Mouse (Mus musculus) forebrain, postnatal 0 days (tissue): ENCODE data around the gene Gabrg3. TPM values are rescaled to one million over a fixed set of nuclear protein-coding genes. Genes with fewer than 3 reads are reported as not detected.

Source experiments
- ATAC-seq: fragments of 200-750 bp; cut with Nextera tagmentation; 2 replicates; pipeline ENCODE4 v1.8.0; 2017; ENCODE audit warnings: mild to moderate bottlenecking, moderate library complexity
- DNase-seq: peaks from one replicate; pipeline ENCODE4 v3.0.0-alpha.2; 2015
- H3K27ac ChIP-seq: fragments of 300-500 bp; sonication (generic); 2 replicates; pipeline ENCODE4 v1.5.1; 2014; ENCODE audit warnings: low read depth, mild to moderate bottlenecking, antibody characterized with exemption, low read length, moderate library complexity, mixed read lengths
- H3K27me3 ChIP-seq: fragments of 300-500 bp; sonication (generic); 2 replicates; pipeline ENCODE4 v1.6.1; 2014; ENCODE audit warnings: mild to moderate bottlenecking, low read length, mixed read lengths; ENCODE audit not compliant: insufficient read depth
- H3K36me3 ChIP-seq: fragments of 300-500 bp; sonication (generic); 2 replicates; pipeline ENCODE4 v1.6.1; 2014; ENCODE audit warnings: mild to moderate bottlenecking, moderate library complexity; ENCODE audit not compliant: insufficient read depth
- H3K4me1 ChIP-seq: fragments of 300-500 bp; sonication (generic); 2 replicates; pipeline ENCODE4 v1.6.1; 2014; ENCODE audit warnings: antibody characterized with exemption; ENCODE audit not compliant: insufficient read depth
- H3K4me2 ChIP-seq: fragments of 300-500 bp; sonication (generic); 2 replicates; pipeline ENCODE4 v1.6.1; 2014; ENCODE audit warnings: low read depth, mild to moderate bottlenecking, moderate library complexity
- H3K4me3 ChIP-seq: fragments of 300-500 bp; sonication (generic); 2 replicates; pipeline ENCODE4 v1.5.1; 2014; ENCODE audit warnings: low read depth, low read length, mixed read lengths
- H3K9ac ChIP-seq: fragments of 300-500 bp; sonication (generic); 2 replicates; pipeline ENCODE4 v1.6.1; 2014; ENCODE audit warnings: mild to moderate bottlenecking
- H3K9me3 ChIP-seq: fragments of 300-500 bp; sonication (generic); 2 replicates; pipeline ENCODE4 v1.6.1; 2016; ENCODE audit warnings: low read length
- CTCF ChIP-seq: sonication (generic); IDR thresholded peaks from 2 replicates; pipeline ENCODE4 v1.5.1; 2016; ENCODE audit warnings: antibody characterized with exemption, control low read depth, low read depth
- WGBS: fragments of 180-500 bp; shearing (Covaris S2); extraction: QIAGEN DNeasy Blood & Tissue Kit; methylation state at CpG from one replicate; pipeline ENCODE4 v1.1.7; 2014; 5-methylcytosine and 5-hydroxymethylcytosine counted together
- polyA plus RNA-seq: library from polyadenylated mRNA; unstranded; fragments of >200 nt; fragmentation: Nextera tagmentation; extraction: Ambion mirVana; gene quantifications from 2 replicates; pipeline ENCODE4 v1.2.1, GENCODE M21; 2015
- total RNA-seq: library from RNA; depleted of rRNA; stranded (reverse); fragments of >200 nt; gene quantifications from 2 replicates; pipeline ENCODE4 v1.2.3, GENCODE M21; 2014

Gene Gabrg3
- total and polyA plus RNA-seq, 2 experiments from 2014 or later, result 9.6 to 21.6 TPM

DNA sequence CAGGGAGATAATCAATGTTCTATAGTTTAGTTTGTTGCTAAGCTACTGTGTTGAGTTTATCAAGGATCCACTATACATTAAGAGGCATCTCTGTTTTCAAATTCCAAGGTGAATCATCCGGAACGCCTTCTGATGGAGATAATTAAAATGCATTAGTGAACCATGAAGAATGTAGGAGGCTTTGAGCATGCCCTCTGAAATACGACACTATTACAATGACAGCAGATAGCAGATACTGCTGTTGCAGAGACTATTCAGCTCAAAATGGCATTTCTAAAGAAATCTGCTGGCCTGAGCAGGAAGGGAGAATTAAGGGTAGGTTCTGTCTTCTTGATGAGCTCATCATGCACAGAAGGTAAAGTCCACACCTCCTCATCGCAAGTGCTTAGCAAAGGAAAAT is 487.2 kb downstream of the Gabrg3 start:
- 54% methylated on average over 4 of the region's 4 CpGs for WGBS

DNA sequence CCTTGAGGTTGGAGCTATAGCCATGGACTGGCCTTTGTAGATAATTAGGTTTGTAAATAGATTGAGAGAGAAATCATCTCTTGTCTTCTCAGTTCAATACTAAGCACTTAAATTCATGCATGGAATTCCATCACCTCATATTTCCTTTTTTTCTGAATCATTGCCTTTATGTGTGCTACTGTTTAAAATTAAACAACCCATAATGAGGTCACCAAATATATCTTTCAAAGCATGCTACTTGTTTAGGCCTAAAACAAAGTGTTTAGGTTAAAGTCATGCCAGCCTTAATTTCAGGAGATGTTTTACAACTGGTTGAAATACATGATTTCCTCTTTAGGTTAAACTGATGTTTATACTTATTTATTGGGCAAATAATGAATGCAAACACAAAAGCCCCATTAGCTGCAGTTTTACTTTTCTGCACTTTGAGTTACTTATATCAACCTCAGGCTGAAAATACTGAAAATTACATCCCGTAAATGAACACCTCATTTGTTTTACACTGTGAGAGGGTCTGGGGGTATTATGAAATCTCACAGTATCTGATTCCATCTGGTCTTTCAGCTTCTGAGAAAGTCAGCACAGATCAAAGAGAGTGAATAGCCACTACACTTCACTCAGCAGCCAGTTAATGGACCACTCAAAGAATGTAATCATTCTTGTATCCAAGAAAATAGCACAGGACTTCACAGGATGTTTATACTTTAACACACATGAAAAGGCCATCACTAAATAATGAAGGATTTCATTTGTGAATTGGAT is 519.5 kb downstream of the Gabrg3 start:
- no peaks in the 10 kb centered on the region for H3K9me3 ChIP-seq
- DNase-seq, result no peak
- H3K36me3 ChIP-seq, result no peaks in the 10 kb centered on the region
- no peak for ATAC-seq
- no peak overlapping the region for H3K9ac ChIP-seq
- H3K4me3 ChIP-seq, result no peak overlapping the region
- H3K4me1 ChIP-seq, result no peaks in the 10 kb centered on the region
- no peak for TF ChIP-seq CTCF
- 88% methylated on average over 1 of the region's 1 CpGs for WGBS
- H3K27ac ChIP-seq, result no peak overlapping the region
- no peak overlapping the region for H3K4me2 ChIP-seq
- no peaks in the 10 kb centered on the region for H3K27me3 ChIP-seq

More for the DNA sequence above, 487.2 kb downstream of the Gabrg3 start:
- Histone ChIP-seq H3K27ac (no peak overlapping the region), H3K4me3 (no peak overlapping the region), H3K4me1 (peaks cover 3% of the 10 kb centered on the region; the same call in 1 of the 2 replicates), H3K27me3 (no peaks in the 10 kb centered on the region), H3K4me2 (no peak overlapping the region), H3K9ac (no peak overlapping the region), H3K9me3 (no peaks in the 10 kb centered on the region), H3K36me3 (no peaks in the 10 kb centered on the region)
- no peak for TF ChIP-seq CTCF
- DNase-seq, result no peak
- no peak for ATAC-seq

DNA sequence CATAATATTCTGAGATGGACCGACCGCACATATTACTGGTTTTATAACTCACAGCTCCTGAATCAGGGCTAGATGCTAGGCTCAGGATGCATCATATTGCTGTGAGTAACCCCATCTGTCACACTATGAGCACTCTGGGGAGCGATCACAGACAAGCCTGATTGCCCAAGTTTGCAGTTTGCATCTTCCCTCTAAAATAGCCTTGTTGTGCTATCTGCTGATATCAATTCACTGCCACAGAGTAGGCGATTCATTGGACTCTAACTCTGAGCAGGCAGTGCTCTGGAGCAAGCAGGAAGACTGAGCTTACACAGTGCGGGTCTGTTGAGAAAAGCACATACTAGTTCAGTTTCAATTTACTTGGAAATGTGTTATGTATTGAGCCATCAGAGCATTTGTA is 543.4 kb downstream of the Gabrg3 start:
- no peak for DNase-seq
- no peak for ATAC-seq
- TF ChIP-seq CTCF, result no peak

DNA sequence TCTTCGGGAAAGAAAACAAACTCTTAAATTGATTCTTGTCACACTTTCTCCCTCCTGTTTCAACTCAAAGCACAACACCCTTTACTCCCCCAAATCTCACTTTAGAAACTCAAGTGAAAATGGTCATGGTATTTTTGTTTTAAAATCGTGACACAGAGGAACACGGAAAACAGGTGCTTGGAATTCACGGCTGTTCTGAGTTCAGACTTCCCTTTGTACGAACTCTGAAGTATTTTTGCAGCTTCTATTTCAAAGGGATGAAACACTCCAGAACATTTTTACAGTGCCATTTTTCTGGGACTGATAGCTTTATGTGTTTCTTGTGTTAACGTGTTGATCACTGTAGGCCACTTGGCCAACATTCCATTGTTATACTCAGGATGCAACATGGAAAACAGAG is 561.5 kb downstream of the Gabrg3 start:
- Histone ChIP-seq H3K36me3 (no peaks in the 10 kb centered on the region), H3K4me1 (no peaks in the 10 kb centered on the region), H3K27ac (no peak overlapping the region), H3K4me3 (no peak overlapping the region), H3K9me3 (no peaks in the 10 kb centered on the region), H3K9ac (no peak overlapping the region), H3K4me2 (no peak overlapping the region), H3K27me3 (no peaks in the 10 kb centered on the region)
- DNase-seq, result no peak
- WGBS, result 88% methylated on average over 6 of the region's 6 CpGs
- ATAC-seq, result no peak
- TF ChIP-seq CTCF, result no peak

More for the DNA sequence above, 543.4 kb downstream of the Gabrg3 start:
- Histone ChIP-seq H3K9ac (no peak overlapping the region), H3K4me2 (no peak overlapping the region), H3K36me3 (no peaks in the 10 kb centered on the region), H3K27me3 (no peaks in the 10 kb centered on the region), H3K9me3 (no peaks in the 10 kb centered on the region), H3K4me3 (no peak overlapping the region), H3K27ac (no peak overlapping the region), H3K4me1 (no peaks in the 10 kb centered on the region)
- WGBS, result 91% methylated on average over 5 of the region's 5 CpGs

DNA sequence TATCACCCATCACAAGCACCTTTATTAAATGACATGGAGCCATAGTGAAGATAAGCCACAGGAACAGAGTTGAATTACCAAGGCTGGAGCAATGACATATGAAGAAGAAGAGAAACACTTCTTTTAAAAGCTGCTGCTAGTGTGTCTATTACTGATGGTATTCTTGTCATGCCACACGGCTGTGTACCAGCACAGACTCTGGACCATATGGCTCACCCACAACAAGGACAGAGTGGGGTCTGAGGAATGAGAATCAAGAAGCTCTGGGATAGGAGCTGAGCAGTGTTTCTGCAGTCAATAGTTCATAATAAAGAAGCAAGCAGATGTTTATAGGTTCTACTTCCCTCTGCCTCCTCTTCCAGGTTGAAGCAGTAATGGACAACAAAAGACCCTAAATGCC is 585.1 kb downstream of the Gabrg3 start:
- no peak overlapping the region for H3K27ac ChIP-seq
- H3K4me3 ChIP-seq, result no peak overlapping the region
- no peaks in the 10 kb centered on the region for H3K4me1 ChIP-seq
- 78% methylated on average over 1 of the region's 1 CpGs for WGBS
- no peak overlapping the region for H3K9ac ChIP-seq
- H3K9me3 ChIP-seq, result no peaks in the 10 kb centered on the region
- TF ChIP-seq CTCF, result no peak
- no peak overlapping the region for H3K4me2 ChIP-seq
- ATAC-seq, result no peak
- DNase-seq, result no peak
- H3K27me3 ChIP-seq, result no peaks in the 10 kb centered on the region
- H3K36me3 ChIP-seq, result no peaks in the 10 kb centered on the region

DNA sequence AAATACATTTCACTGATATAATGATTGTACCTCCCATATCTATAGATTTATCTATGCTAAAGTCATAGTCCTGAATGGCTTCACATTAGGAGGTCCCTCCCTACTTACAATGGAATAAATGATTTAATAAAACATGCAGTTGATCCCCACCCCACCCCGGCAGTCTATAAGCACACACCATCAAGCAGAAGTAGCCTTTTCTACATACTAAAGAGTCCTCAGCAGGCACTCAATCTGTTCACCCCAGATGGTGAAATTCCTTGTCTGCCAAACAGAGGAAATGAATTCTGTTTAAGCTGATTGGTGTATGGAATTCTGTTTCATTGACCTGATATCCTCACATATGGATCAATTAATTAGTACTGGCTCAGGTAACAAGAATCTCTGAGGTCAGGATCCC is 607.9 kb downstream of the Gabrg3 start:
- WGBS, result 46% methylated on average over 1 of the region's 1 CpGs
- Histone ChIP-seq H3K4me2 (no peak overlapping the region), H3K27me3 (no peaks in the 10 kb centered on the region), H3K4me1 (no peaks in the 10 kb centered on the region), H3K4me3 (no peak overlapping the region), H3K9me3 (no peaks in the 10 kb centered on the region), H3K9ac (no peak overlapping the region), H3K27ac (0 out of 2 replicates have a peak overlapping the region, but pooled peaks have one; percentile 16), H3K36me3 (no peaks in the 10 kb centered on the region)
- ATAC-seq (peak; percentile 77), DNase-seq (peak; percentile 78)
- TF ChIP-seq CTCF, result no peak

DNA sequence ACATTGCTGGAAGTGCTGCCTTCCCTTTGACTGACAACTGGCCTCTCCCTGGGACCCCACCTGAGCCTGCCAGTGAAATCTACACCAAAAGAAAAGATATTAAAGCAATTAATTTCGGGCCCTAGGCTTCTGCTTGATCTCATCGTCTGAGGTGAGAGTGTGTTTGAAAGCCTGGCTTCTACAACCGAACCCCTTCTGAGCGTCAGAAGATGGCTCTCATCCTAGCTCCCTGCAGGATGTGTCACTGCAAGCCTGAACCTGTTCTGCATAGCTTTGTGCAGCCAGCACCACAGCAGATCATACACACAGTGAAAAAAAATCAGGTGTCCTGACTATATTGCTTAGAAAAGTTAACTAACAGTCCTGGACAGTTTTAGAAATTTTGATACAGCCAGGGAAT is 618.8 kb downstream of the Gabrg3 start:
- no peak overlapping the region for H3K4me3 ChIP-seq
- H3K27me3 ChIP-seq, result no peaks in the 10 kb centered on the region
- no peak for TF ChIP-seq CTCF
- no peak overlapping the region for H3K27ac ChIP-seq
- no peaks in the 10 kb centered on the region for H3K36me3 ChIP-seq
- H3K9me3 ChIP-seq, result no peaks in the 10 kb centered on the region
- H3K9ac ChIP-seq, result no peak overlapping the region
- H3K4me2 ChIP-seq, result no peak overlapping the region
- no peak for DNase-seq
- 48% methylated on average over 4 of the region's 4 CpGs for WGBS
- ATAC-seq, result no peak
- H3K4me1 ChIP-seq, result no peaks in the 10 kb centered on the region
